Mouse (Mus musculus): ENCODE results near the gene Mest. TPM values are rescaled to one million over a fixed set of nuclear protein-coding genes. Genes with fewer than 3 reads are reported as not detected.

Mest gene
- polyA plus RNA-seq, 1 experiment from 2014 or later, result 973 TPM

DNA sequence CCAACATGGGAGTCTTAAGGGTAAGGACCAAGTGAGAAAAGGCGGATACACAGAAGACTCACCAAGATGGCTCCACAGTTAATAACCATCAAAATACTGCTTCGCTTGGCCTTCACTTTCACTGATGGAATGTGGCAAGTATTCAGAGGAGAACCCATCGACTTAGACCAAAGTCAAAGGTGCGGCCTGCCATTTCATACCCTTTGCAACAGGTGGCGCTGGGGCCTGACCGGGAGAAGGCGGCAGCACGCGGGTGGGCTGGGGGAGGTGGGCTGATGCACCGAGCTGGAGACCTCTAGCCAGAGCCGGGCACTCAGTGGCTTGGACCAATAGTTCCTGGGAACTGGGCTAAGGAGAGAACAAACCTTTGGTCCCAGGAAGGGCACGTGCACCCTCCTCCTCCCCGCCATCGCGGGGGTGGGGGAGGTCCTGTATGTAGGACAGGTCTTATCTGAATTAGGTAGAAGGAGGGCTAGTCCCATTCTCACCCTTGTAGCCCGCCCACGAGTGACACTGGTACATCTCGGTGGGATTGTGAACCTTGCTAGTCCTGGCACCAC lies 9.3 kb downstream of the Mest start:
- H3K27ac ChIP-seq (ENCODE audit: low read depth), result no peak overlapping the region
- 55% methylated on average over 18 of the region's 18 CpGs for WGBS
- DNase-seq (ENCODE audit: low spot score), result no peak

DNA sequence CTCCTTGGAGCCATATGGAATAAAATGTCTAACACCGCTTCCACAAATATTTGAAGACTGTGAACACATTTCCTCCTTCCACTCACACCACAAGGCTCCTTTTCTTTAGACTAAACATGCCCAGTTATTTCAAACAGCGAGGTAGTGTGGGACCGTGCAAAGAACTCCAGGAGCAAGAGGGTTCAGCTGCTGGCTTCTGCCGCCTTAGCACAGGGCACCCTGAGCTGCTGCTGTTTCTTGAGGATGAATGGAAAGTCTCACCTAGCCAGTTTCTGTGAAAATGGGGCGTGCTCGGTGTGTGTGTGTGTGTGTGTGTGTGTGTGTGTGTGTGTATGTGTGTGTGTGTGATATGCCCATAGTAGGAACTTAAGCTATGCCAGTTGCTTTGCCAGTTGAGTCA lies 11.1 kb downstream of the Mest start:
- 67% methylated on average over 6 of the region's 6 CpGs for WGBS
- ATAC-seq (replicated peaks; ENCODE audit: low FRiP score, low TSS enrichment, low read depth) (no peak), DNase-seq (ENCODE audit: low spot score) (no peak)
- Histone ChIP-seq H3K4me1 (replicated peaks; ENCODE audit: control insufficient read depth, insufficient read depth, low read length) (peaks cover 11% of the 10 kb centered on the region; the same call in 1 of the 2 replicates), H3K36me3 (ENCODE audit: control insufficient read depth, insufficient read depth, low read length) (no peaks in the 10 kb centered on the region), H3K9ac (ENCODE audit: low read length) (no peak overlapping the region), H3K27ac (ENCODE audit: low read depth) (peak overlapping the region; percentile 78; the same call in 1 of the 2 replicates), H3K4me2 (ENCODE audit: low read length) (peak overlapping the region; percentile 33; the same call in 1 of the 2 replicates), H3K27me3 (replicated peaks; ENCODE audit: control insufficient read depth, insufficient read depth, low read length) (no peaks in the 10 kb centered on the region), H3K9me3 (ENCODE audit: control insufficient read depth, low read length) (peaks cover 48% of the 10 kb centered on the region), H3K4me3 (ENCODE audit: low read depth, low read length) (no peak overlapping the region)

More for the DNA sequence above, 9.3 kb downstream of the Mest start:
- Histone ChIP-seq H3K4me3 (ENCODE audit: low read depth, low read length) (no peak overlapping the region), H3K9ac (ENCODE audit: low read length) (no peak overlapping the region), H3K9me3 (ENCODE audit: control insufficient read depth, low read length) (peaks cover 30% of the 10 kb centered on the region), H3K27me3 (replicated peaks; ENCODE audit: control insufficient read depth, insufficient read depth, low read length) (no peaks in the 10 kb centered on the region), H3K4me2 (ENCODE audit: low read length) (no peak overlapping the region), H3K36me3 (ENCODE audit: control insufficient read depth, insufficient read depth, low read length) (no peaks in the 10 kb centered on the region), H3K4me1 (replicated peaks; ENCODE audit: control insufficient read depth, insufficient read depth, low read length) (peaks cover 11% of the 10 kb centered on the region; the same call in 1 of the 2 replicates)
- no peak for ATAC-seq (replicated peaks; ENCODE audit: low FRiP score, low TSS enrichment, low read depth)

DNA sequence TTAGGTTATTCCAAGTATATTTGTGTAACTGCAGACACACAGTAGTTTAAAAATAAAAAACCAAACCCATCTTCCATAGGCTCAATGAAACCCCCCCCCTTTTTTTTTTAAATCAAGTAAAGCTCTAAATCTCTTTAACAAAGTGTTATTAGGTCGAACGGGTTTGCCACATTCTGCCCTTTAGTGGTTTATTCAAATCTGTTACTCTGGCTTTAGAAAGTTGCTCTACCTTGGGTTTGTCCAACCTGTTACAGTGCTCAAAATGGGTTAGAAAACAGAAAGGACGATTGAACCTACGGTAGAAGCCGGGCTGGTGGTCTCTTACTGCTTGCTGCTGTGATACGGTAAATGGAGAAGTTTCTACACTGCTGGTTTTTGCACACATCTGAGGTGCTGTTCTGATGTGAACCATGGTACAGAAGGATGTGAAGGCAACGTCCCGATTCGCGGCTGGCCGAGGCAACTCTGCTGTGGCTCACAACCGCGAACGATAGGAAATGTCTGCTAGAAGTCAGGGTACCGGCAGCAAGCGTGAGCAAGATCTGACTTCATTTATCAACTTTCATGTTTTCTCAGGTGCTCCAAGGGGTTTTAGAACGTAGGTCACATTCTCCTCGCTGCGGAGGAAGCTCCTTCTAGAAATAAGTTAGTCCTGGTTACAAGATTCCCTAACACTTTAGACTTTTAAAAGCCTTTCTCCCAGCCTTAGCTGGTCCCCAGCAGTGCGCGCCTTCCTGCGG lies 11.8 kb downstream of the Mest start:
- Histone ChIP-seq H3K4me1 (replicated peaks; ENCODE audit: control insufficient read depth, insufficient read depth, low read length) (peaks cover 11% of the 10 kb centered on the region; the same call in 1 of the 2 replicates), H3K9ac (ENCODE audit: low read length) (peak overlapping the region; percentile 32), H3K9me3 (ENCODE audit: control insufficient read depth, low read length) (peaks cover 51% of the 10 kb centered on the region), H3K27ac (ENCODE audit: low read depth) (peak overlapping the region; percentile 78), H3K4me3 (ENCODE audit: low read depth, low read length) (peak overlapping the region; percentile 11; the same call in 1 of the 2 replicates), H3K4me2 (ENCODE audit: low read length) (peak overlapping the region; percentile 33), H3K27me3 (replicated peaks; ENCODE audit: control insufficient read depth, insufficient read depth, low read length) (no peaks in the 10 kb centered on the region), H3K36me3 (ENCODE audit: control insufficient read depth, insufficient read depth, low read length) (no peaks in the 10 kb centered on the region)
- ATAC-seq (replicated peaks; ENCODE audit: low FRiP score, low TSS enrichment, low read depth) (no peak), DNase-seq (ENCODE audit: low spot score) (no peak)
- 56% methylated on average over 22 of the region's 22 CpGs for WGBS

DNA sequence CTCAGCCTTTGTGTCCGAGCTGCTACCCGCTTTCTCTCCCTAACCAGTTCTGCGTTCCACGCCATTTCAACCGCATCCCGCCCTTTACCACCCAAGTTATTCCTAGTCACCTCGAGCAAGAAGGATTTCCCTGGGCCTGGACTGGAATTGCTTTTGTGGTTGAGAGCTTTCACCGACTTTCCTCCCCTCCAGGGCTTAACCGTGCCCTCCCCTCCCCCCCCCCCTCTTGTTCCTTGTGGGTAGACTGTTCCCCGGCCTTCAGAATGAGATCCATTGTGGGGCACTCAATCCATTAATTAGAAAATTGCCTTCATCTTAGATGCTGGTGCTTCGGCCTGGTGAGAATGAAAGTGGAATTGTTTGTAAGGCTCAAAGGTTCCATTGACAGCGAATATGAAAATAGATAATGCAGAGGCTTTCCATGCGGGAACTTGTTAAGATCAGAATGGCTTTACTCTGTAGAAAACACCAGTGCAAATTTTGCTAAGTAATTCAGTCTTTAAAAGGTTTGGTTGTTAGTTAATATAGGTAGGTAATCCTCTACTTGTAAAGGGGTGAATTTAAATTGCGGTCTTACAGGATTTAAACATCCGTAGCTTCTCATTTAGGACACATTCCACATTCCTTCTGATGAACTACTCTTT lies 12.5 kb downstream of the Mest start:
- WGBS, result 54% methylated on average over 15 of the region's 15 CpGs

DNA sequence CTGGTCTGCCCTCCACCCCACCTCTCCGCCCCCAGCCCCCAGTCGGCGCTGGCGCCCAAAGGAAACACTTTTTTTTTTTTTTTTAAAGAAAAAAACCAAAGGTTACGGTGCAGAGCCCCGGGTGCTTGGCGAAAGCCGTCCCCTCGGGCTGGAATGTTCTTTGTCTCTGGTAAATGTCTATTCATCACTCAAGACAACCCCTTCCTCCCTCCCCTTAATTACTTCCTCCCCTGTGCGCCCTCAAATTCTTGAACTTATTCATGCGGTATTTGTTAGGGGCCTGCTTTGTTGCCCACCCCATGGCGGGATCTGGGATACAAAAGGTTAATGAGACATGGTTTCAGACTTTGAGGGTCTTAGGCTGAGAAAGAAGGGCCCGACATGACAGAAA lies 13.0 kb downstream of the Mest start:
- peaks cover 57% of the 10 kb centered on the region for H3K9me3 ChIP-seq (ENCODE audit: control insufficient read depth, low read length)
- no peak for DNase-seq (ENCODE audit: low spot score)
- peak overlapping the region; percentile 51; the same call in 1 of the 2 replicates for H3K4me2 ChIP-seq (ENCODE audit: low read length)
- no peaks in the 10 kb centered on the region for H3K27me3 ChIP-seq (replicated peaks; ENCODE audit: control insufficient read depth, insufficient read depth, low read length)
- ATAC-seq (replicated peaks; ENCODE audit: low FRiP score, low TSS enrichment, low read depth), result no peak
- H3K27ac ChIP-seq (ENCODE audit: low read depth), result peak overlapping the region; percentile 78
- peak overlapping the region; percentile 53; the same call in 1 of the 2 replicates for H3K4me3 ChIP-seq (ENCODE audit: low read depth, low read length)
- H3K4me1 ChIP-seq (replicated peaks; ENCODE audit: control insufficient read depth, insufficient read depth, low read length), result 0 out of 2 replicates have a peak, but pooled peaks cover 11% of the 10 kb centered on the region
- 0 out of 2 replicates have a peak overlapping the region, but pooled peaks have one; percentile 7 for H3K9ac ChIP-seq (ENCODE audit: low read length)
- H3K36me3 ChIP-seq (ENCODE audit: control insufficient read depth, insufficient read depth, low read length), result peaks cover 4% of the 10 kb centered on the region; the same call in 1 of the 2 replicates
- WGBS, result 50% methylated on average over 13 of the region's 13 CpGs

More for the DNA sequence above, 12.5 kb downstream of the Mest start:
- Histone ChIP-seq H3K27ac (ENCODE audit: low read depth) (peak overlapping the region; percentile 78), H3K4me1 (replicated peaks; ENCODE audit: control insufficient read depth, insufficient read depth, low read length) (0 out of 2 replicates have a peak, but pooled peaks cover 11% of the 10 kb centered on the region), H3K36me3 (ENCODE audit: control insufficient read depth, insufficient read depth, low read length) (peaks cover 2% of the 10 kb centered on the region; the same call in 1 of the 2 replicates), H3K27me3 (replicated peaks; ENCODE audit: control insufficient read depth, insufficient read depth, low read length) (no peaks in the 10 kb centered on the region), H3K9me3 (ENCODE audit: control insufficient read depth, low read length) (peaks cover 57% of the 10 kb centered on the region), H3K9ac (ENCODE audit: low read length) (peak overlapping the region; percentile 32), H3K4me2 (ENCODE audit: low read length) (peak overlapping the region; percentile 51), H3K4me3 (ENCODE audit: low read depth, low read length) (peak overlapping the region; percentile 11; the same call in 1 of the 2 replicates)
- DNase-seq (ENCODE audit: low spot score), result no peak
- ATAC-seq (replicated peaks; ENCODE audit: low FRiP score, low TSS enrichment, low read depth), result no peak

DNA sequence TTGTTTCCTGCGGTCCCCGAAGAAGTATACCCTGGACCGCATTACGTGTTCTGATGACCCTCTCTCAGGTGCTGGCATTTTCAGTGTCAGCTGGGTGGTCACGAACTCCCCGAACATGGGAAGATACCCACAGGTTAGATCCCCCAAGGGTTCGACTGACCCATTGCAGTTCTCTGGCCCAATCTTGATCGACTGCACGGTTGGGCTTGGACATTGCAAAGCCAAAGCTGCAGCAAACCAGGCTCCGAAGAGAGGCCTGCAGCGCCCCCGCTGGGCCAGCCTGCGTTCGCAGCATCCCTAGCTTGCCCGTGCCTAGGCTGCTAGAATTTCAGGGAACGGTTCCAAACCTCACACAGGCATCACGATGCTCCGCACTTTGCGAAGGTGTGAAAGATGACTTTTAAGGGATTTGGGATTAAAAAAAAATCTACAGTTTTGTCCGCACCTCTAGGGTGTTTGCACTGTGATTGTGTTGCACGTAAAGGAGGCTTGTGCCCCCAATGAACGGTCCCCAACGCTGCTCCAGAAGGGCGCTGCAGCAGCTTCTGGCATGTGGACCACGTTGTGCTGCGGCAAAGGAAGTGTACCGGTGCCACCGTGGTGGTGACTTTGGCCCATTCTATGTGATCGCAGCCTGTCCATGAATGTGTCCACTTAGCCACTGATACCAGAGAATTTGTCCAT lies 13.7 kb downstream of the Mest start:
- Histone ChIP-seq H3K36me3 (ENCODE audit: control insufficient read depth, insufficient read depth, low read length) (peaks cover 8% of the 10 kb centered on the region), H3K27me3 (replicated peaks; ENCODE audit: control insufficient read depth, insufficient read depth, low read length) (no peaks in the 10 kb centered on the region), H3K27ac (ENCODE audit: low read depth) (peak overlapping the region; percentile 78), H3K4me1 (replicated peaks; ENCODE audit: control insufficient read depth, insufficient read depth, low read length) (0 out of 2 replicates have a peak, but pooled peaks cover 11% of the 10 kb centered on the region), H3K4me2 (ENCODE audit: low read length) (peak overlapping the region; percentile 51), H3K9me3 (ENCODE audit: control insufficient read depth, low read length) (peaks cover 57% of the 10 kb centered on the region), H3K9ac (ENCODE audit: low read length) (peak overlapping the region; percentile 14; the same call in 1 of the 2 replicates), H3K4me3 (ENCODE audit: low read depth, low read length) (peak overlapping the region; percentile 53)
- peak; percentile 80 for ATAC-seq (replicated peaks; ENCODE audit: low FRiP score, low TSS enrichment, low read depth)
- DNase-seq (ENCODE audit: low spot score), result peak; percentile 84
- 51% methylated on average over 29 of the region's 29 CpGs for WGBS

DNA sequence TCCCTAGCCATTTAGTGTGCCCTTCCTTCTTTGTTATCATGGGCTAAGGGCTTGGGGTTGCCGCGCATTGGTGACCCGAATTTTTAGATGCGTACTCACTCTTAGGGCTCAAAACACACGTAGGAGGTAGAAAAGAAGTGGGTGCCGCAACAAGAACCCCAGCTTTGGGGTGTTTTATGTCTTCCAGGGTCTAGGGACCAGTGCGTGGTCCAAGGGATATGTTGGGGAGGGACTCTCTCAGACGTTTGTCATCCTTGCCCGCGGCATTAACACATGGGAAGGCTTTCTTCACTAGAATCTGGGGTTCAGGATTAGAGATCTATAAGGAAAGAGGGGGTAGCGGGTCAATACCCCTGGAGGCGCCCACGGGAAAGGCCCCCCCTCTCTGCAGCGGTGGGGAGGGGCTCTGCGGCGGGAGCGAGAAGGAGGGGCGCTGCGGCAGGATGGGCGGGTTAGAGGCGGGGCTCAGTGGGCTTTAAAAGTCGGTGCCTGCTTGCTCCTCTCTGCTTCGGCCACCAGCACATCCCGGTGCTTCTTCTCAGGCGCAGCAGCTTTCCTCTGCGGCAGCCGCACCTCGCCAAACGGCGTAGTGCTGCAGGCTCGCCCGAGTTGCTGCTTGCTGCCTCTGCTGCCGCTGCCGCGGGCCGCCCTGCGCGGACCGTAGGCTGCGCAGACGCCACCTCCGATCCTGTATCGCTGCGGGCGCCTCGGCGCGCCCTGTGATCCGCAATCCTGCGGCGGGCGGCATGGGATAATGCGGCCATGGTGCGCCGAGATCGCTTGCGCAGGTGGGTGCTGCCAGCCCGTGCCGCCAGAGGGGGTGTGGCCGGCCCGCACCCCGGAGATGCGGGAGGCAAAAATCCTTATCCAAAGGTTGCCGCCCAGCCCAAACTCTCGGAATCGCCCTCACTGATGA lies 14.5 kb downstream of the Mest start:
- WGBS, result 45% methylated on average over 66 of the region's 66 CpGs
- Histone ChIP-seq H3K9me3 (ENCODE audit: control insufficient read depth, low read length) (peaks cover 57% of the 10 kb centered on the region), H3K4me2 (ENCODE audit: low read length) (peak overlapping the region; percentile 51), H3K27ac (ENCODE audit: low read depth) (peak overlapping the region; percentile 78), H3K4me3 (ENCODE audit: low read depth, low read length) (peak overlapping the region; percentile 53), H3K9ac (ENCODE audit: low read length) (peak overlapping the region; percentile 67), H3K36me3 (ENCODE audit: control insufficient read depth, insufficient read depth, low read length) (peaks cover 16% of the 10 kb centered on the region), H3K4me1 (replicated peaks; ENCODE audit: control insufficient read depth, insufficient read depth, low read length) (0 out of 2 replicates have a peak, but pooled peaks cover 11% of the 10 kb centered on the region), H3K27me3 (replicated peaks; ENCODE audit: control insufficient read depth, insufficient read depth, low read length) (no peaks in the 10 kb centered on the region)
- peak; percentile 73 for ATAC-seq (replicated peaks; ENCODE audit: low FRiP score, low TSS enrichment, low read depth)
- DNase-seq (ENCODE audit: low spot score), result peak; percentile 78

All from intestine, embryonic 14.5 days (tissue).